Mouse (Mus musculus) right cerebral cortex, adult 18-20 months (tissue): ENCODE results near the gene Akap5.
A peak's percentile ranks its signal among the peaks of the same experiment; 100 is the strongest.

Experiments used
- DNase-seq: peaks from one replicate; pipeline ENCODE4 v3.0.0; 2022; ENCODE audit warnings: mixed read lengths

Akap5 gene

GRCm38 (mm10) chr12:76311227-76311626 is 13.5 kb upstream of the Akap5 start:
- no peak for DNase-seq

DNA sequence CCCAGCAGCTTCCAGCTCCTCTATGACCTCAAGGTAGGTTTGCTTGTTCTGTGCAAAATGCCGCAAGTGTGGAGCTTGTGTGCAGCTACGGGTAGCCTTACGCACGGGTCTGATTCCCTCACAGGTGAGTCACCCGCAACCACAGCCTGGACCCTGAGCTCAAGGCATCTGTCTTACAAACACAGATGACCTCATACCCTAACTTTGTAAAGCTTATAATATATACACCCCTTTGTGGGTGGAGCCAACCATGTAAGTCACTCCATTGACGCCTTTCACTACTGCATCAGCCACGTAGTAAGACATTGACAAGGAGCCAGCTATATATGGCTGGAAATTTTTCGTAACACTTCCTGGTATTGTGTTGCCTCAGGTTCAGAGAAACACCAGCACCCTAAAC is 12.7 kb upstream of the Akap5 start:
- no peak for DNase-seq

- DNase-seq = no peak
These were observed 6.1 kb upstream of the Akap5 start for GRCm38 (mm10) chr12:76318282-76319212.

GRCm38 (mm10) chr12:76326437-76327220 is 1.9 kb downstream of the Akap5 start:
- DNase-seq = peak; percentile 79

GRCm38 (mm10) chr12:76328567-76329354 is 4.1 kb downstream of the Akap5 start:
- no peak for DNase-seq

- DNase-seq = no peak
These were observed 9.0 kb downstream of the Akap5 start for GRCm38 (mm10) chr12:76333688-76334087.

GRCm38 (mm10) chr12:76335641-76336040 is 10.9 kb downstream of the Akap5 start:
- DNase-seq = no peak

DNA sequence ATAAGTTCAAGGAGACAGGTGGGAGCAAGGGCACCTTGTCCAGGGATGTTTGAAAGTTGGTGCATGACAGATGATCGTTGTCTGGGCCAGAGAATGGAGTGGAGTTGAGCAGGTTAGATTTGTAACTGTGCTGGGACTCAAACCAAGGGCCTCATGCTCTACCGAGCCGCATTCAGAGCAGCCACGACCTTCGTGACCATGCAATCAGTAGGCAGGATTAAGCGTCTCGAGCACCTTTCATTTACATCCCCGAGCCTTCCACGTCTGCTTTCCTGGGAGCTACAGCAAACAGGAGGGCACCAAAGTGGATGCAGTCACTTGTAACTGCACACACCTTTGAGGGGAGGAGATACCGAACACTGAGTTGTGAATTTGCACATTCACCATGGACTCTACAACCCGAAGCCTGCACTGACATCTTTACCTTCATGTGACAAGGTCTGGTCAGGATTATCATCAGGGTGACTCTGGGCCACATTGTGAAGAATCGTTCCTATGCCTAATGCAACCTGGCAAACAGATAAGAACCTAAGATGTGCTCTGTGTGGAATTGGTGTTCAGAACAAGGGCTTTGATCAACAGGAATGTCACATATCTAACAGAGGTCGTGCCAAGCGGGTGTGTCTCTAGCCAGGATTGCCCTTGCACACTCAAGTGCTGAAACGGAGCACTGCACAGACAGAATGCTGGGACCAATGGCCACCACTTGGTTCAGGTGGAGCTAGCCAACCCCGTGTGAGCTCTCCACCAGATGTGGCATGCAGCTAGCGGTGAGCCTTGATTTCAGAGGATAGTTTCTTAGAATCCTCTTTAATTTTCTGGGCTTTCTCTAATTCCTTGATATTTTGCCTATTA is 11.6 kb downstream of the Akap5 start:
- DNase-seq = no peak

DNA sequence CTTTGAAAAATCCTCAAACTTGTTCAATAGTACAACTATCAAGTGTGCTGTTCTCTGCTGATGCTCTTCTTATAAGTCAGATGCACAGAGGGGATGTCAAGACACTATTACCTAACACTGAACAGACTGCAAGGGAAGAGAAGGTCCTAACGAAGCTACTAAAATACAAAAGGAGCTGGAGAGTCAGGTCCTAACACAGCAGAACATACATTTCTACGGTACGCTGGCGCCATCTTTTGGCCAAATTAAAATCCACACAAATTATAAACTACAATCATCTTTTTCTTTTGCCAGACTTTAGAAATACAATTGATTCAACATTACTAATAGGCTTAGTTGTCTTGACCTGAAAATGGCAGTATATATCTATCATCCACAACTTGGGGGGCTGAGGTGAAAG is 16.4 kb downstream of the Akap5 start:
- DNase-seq = peak; percentile 54

DNA sequence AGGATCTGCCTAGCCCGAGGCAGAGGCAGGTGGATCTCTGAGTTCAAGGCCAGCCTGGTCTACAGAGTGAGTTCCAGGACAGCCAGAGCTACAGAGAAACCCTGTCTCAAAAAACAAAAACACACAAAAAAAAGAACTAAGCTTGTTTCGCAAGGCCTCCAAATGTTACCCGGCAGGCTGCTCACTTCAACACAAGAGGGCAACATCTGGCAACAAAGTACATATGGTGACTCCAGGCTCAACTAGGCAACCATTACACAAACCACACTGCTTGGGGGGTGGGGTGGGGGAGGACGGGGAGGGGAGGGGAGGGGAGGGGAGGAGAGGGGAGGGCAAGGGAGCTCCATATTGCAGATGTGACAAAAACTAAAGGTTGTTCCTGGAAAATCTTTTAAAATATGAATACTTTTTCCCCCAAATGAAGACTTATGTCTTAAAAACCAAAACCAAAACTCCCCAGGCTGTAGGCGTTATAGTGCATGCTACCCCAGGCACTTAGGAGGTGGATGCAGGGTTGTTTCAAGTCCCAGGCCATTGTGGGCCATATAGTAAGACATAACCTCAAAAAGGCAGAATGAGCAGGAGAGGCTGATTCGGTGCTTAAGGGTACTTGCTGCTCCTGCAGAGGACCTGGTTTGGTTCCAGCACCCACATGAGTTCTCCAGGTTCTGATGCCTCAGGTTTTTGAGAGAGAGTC is 21.2 kb downstream of the Akap5 start:
- DNase-seq = no peak

DNA sequence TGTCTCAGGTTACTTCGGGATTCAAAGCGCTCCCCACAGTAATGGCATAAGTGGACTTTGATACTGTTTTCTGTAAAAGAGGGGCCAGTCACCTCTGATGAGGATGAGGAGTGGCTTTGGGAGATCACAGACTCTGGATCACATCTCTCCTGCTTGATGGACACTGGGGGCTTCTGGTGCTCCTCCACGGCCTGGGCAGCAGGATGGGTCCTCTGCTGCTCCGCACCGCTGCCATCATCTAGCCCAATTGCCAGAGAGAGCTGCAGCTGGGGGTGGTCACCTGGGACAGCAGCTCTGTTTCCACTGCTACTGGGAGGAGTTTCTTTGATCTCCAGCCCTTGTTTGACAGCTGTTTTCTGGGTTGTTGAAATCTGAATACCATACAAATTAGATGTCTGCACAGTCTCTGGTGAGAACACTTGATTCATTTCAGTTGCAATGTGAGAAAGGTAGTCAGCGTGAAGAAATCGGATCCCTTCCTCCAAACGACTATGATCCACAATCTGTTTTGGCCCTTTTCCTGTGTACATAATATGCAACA is 25.1 kb downstream of the Akap5 start:
- DNase-seq = no peak

GRCm38 (mm10) chr12:76360868-76361267 is 36.2 kb downstream of the Akap5 start:
- DNase-seq = no peak

GRCm38 (mm10) chr12:76361405-76362302 is 37.0 kb downstream of the Akap5 start:
- no peak for DNase-seq

DNA sequence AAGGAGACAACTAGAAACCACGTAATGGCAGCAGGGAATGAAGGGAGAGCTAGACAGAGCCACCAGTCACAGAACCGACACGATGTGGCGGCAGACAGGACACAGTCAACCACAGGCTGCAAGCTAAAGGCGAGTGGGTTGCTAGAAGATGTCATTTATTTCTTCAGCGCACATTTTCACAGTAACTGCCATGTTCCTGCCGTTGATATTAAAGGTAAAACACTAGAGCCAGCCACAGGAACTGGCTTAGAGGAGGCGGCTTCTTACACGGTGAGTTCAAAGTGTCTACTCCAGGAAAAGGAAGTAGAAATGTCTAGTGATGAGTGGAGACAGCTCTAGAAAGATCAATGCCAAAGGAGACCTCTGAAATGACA is 37.6 kb downstream of the Akap5 start:
- no peak for DNase-seq

- no peak for DNase-seq
These were observed 41.6 kb downstream of the Akap5 start for GRCm38 (mm10) chr12:76366276-76366675.

- DNase-seq = no peak
These were observed 42.7 kb downstream of the Akap5 start for GRCm38 (mm10) chr12:76367096-76367995.

DNA sequence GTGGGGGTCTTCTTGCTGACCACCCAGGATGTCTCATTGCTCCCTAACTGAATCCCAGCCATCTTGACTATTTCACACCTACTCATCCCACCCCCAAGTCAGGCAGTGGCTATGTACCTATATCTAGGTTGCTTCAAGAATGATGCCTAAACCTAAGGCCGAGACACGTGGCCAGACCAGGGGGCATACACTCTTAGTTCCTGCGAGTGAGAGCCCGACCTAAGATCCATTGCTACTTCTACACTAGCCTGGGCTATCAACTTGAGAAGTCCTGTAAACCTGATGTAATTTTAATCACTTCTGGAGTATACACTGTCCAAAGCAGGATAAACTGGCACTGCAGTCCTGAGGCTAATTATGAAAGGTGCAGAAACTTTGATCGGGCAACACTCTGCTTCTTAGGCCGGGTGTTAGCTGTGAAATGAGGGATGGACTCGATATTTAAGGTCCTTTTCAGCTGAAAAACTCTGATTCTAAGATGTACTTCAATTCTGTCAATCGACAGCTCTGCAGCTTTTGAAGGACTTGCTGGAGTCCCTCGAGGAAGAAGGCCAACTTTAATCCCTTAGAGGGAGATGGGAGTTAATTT is 43.6 kb downstream of the Akap5 start:
- no peak for DNase-seq

DNA sequence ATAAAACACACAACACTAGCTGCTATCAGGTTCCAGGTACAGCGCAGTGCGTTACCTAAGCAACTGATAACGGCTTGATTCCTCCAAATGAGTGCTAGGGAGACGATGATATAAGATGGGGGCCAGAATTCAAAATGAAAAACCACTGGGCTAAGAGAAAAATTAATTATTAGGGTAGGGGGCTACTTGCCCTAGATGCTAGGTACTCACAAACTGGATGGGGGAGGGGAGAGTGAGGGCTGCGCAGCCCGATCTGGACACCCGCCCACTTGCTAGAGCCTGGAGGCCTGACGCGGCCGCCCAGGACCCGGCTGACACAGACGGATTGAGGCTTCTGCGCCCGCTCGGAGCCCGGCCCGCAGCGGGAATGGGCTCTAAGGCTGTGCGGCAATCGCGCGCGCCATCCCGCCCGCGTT is 44.1 kb downstream of the Akap5 start:
- DNase-seq = no peak
